Mouse (Mus musculus) right cerebral cortex, adult 2 months (tissue): ENCODE data around the gene Uchl3.

Experiments used
- DNase-seq, 2 experiments: peaks; one replicate each; pipeline ENCODE4 v3.0.0; 2021 to 2022; ENCODE audit warnings: low spot score in 2 of 2

Gene Uchl3

DNA sequence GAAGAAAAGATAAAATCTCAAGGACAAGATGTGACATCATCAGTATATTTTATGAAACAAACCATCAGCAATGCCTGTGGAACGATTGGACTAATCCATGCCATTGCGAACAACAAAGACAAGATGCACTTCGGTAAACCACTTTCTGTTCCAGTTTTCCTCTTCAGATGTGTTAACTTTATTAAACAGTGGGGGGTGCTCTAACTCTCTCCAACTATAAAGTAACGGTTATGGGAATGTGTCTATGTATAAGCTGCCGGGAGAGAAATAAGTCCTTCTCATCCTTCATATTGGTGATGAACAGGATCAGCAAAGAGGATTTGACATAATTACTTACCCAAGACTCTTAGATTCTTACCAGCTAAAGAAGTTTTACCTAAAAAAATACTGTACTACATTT is 12.8 kb downstream of the Uchl3 start:
- DNase-seq: no peak

DNA sequence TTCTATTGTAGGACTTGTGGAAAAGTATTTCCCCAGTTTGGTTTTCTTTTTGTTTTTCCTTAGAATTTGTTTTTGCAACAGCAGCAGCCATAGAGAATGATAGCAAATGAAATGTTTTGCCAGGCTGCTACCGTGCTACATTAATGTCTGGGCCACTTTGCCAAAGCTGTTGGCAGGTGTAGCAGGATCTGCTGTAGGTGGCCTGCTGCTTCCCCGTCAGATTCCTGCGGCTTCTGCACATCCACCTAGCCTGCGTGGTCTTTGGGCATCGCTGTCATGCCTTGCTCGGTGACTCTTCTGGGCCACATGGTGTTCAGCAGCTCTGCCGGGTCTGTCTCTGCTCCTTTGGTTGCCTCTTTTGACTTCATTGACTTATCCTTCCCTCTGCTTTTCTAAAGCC is 14.9 kb downstream of the Uchl3 start:
- DNase-seq: no peak

DNA sequence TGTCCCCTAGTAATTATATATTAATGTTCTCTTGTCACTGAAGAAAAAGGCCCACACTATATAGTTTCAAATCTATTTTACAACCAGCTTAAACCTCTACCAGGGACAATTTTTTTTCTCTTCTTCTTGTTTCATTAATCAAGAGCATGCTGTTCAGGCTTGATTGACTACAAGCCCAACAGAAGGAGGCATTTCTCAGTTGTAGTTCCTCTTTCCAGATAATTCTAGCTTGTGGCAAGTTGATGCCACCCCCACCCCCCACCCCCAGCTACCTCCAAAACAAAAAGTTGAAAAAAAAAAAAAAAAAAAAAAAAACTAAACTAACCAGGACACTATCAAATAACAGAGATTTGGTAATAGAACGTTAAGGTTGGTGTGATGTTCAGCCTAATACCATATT is 18.5 kb downstream of the Uchl3 start:
- DNase-seq: no peak

DNA sequence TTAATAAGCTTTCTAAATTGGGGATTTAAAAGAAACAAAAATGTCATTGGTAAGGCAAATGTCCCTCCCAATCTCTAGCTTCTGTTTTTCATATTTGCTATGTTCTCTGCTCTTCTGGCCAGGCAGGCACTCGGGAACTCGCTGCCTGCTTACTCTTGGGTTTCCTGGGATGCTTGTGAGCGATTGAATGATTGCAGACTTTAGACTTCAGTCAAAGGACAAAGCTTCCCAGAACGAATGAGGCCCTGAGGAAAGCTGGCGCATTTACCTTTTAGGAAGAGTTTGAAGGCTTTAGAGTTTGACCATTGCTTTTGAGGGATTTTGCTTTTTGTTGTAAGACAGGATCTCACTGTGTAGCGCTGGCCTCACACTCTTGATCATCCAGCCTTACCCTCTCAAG is 33.9 kb downstream of the Uchl3 start:
- DNase-seq: no peak

DNA sequence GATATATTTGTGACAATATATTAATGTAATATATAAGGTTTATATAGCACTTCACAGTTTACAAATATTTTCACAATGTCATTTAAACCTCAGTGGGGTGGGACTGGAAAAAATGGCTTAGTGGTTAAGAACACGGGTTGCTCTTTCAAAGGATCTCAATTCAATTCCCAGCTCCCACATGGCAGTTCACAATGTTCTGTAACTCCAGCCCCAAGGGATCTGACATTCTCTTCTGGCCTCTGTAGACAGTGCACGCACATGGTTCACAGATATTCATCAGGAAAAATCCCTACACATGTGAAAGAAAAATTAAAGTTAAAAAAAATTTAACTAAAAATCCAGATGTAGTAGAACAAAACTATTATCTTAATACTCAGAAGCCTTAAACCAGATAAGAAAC is 34.6 kb downstream of the Uchl3 start:
- DNase-seq: no peak

DNA sequence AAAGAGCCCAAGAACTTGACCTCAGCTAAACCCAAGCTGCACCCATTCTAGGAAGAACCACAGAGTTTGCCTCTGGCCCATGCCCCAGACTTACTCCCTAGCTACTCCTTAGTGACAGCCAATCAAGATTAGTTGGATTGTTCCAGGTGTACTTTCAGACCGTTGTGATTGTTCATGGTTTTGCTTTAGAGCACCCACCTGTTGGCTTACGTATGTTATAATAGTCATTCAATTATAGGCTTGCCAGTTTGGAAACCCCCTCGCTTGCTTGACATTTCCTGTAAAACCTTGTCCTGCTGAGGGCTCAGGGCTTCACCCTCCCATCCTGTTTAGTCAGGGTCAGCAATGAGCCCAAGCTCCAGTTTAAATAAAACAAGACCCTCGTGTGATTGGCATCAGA is 50.7 kb downstream of the Uchl3 start:
- no peak for DNase-seq

DNA sequence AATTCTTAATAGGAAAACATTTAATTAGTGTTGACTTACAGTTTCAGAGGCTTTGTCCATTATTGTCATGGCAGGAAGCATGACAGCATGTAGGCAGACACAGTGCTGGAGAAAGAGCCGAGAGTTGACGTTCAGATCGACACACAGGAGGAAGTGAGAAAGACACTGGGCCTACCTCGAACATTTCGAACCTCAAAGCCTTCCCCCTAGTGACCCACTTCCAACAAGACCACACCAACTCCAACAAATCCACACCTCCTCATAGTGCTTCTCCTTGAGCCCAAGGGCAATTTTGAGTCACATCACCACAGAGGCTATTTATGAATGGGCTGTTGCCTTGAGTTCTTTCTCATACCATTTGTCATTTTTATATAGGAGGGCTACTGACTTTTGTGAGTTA is 53.3 kb downstream of the Uchl3 start:
- DNase-seq: no peak

DNA sequence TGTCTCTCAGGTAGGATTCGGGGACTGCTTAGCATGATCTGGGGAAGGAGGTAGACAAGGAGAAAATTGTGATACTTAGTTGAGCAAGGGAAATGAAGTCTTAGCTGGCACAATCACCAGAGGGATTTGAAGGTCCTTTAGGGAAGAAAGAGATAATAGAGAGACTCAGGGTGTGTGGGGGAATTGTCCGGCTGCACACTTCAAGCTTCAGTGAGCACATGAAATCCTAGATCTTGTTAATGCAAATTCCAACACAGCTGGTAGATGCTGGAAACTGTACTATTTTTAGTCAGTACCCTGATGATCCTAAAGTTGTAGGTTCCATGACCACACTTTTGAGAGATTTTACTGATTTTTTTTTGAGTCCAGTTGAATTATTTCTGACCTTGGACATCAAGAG is 60.6 kb downstream of the Uchl3 start:
- no peak for DNase-seq

DNA sequence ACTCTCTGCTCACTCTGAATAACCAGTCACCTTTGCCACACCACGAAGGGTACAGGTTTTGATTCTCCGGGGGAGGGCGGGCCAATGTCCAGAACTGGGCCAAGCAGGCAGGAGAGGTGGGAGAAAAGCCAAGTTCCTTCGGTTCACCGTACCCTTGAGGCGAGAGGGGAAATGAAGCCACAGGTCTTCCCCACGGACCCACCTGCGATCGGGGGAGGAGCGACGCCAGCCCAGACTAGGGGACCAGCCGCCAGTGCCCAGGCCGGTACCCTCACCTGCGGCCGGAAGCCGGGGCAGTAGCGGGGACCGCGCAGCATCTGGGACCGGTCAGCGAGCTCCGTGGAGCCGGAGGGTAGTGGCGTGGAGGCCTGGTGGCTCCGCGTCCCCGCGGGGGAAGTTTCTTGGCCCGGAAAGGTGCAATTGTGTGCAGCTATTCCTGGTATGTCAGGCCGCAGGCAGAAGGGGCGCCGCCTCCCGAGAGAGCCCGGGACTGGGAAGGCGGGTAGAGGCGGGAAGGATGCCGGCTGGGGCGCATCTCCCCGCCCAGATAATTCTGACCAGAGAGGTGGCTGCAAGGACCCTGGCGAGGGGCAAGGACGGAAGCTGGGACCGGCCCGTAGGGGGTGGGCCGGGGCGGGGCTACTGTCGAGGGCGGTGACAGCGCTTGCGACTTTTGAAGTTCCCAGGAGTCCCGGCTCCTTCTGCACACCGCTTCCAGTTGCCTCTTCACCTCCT is 75.6 kb downstream of the Uchl3 start, which contains the start of the genes Gm9922 and Lmo7:
Gene Gm9922, minus strand, starts transcription at position 578 of the 735 bp plus-strand sequence.
Gene Lmo7, plus strand, starts transcription at position 721 of the 735 bp plus-strand sequence.
- DNase-seq: peak; percentile 9 to 16

DNA sequence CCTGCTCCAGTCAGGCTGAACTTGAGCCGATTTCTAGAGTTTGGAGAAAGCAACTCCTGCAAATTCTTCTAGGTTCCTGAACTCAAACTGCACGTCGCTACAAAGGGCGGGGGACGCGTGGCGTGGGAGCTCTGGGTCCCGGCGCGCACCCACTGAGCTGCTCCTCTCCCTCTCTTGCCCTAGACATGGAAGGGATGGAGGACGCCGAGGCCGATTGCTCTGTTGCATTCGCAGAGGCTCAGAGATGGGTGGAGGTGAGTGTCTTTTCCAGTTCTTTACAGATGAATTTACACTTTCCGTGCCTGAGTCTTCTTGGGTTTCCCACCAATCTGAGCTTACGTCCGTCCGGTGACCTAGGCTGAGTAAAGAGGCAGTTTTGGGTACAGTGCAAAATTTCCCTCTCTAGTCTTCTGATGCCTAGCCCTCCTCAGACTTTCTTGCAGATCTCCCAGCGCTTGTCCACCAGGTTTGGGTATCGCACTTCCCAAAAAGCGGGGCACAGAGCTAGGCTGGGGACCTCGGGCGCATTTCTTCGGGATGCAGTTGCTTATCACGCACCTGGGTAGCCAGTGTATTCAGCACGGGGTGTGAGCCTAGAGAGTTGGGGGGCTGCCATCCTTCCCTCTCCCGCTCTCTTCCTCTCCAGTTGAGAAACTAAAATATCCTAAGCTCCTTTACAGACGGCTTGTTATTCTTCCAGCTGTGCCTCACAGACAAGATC is 76.4 kb downstream of the Uchl3 start:
- peak; percentile 6 to 8 for DNase-seq

DNA sequence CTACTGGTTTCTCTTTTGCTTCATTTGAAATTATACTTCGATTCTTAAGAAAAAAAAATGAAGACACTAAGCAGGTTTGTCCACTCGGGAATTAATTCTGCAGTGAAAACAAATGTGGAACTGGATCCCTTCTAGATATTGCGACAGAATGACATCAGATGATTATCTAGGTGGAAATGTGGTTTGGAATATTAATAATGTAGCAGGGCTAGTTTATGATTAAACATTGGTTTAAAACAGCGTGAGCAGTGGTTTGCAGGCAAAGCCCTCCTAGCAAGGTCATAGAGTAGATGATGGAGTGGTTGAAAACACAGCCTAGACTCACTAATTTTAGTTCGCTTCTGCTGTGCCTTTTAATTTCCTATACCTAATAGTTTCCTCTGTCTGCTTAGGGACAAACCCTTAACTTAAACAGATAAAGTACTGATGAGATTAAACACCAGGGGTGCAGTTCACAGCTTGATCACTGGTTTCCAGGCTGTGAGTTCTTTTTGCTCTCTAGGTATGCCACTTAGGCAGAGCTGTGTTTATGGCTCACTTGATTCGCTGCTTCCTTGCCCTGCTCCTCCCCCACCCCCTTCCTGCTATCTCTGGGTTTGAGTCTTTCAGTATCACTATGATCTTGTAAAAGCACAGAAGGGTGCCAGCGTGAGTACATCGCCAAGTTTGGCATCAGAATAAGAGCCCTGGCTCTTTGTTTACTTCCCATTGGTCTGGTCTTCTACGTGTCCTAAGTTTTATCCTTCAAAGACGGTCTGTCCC is 80.0 kb downstream of the Uchl3 start:
- DNase-seq: no peak

DNA sequence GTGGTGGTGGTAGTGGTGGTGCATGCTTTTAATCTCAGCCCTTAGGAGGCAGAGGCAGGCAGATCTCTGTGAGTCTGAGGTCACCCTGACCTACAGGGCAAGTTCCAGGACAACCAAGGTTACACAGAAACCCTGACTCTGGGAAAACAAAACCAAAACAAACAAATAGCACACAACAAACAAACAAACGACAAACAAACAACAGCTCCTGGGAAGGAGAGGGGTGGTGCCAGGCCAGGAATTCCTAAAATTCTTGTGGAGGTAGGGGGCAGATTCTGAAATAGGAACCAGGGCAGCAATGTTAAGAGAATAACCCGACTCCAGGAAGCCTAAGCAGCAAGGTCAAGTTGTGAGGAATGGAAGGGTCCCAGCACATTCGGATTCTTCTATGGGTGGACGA is 83.7 kb downstream of the Uchl3 start:
- DNase-seq: no peak
